Mouse (Mus musculus) embryonic facial prominence, embryonic 13.5 days (tissue): ENCODE measurements at regions not wholly inside any gene's neighbourhood (a gene's known extent, or its start where the extent isn't known, plus 50 kb on each side); places are given as distances from the start of the nearest gene placed in this dataset.
A peak's percentile ranks its signal among the peaks of the same experiment; 100 is the strongest.
"Not testable (repeated sequence)": the region's sequence is repeated elsewhere in the genome, so short reads cannot be mapped to it uniquely, and the experiment has no call there.

Source experiments
- ATAC-seq: fragments of 200-750 bp; cut with Nextera tagmentation; 2 replicates; pipeline ENCODE4 v1.8.0; 2017; ENCODE audit warnings: low read depth; ENCODE audit not compliant: insufficient number of reproducible peaks, insufficient read depth, low FRiP score, low TSS enrichment
- H3K27ac ChIP-seq: fragments of 300-500 bp; sonication (generic); 2 replicates; pipeline ENCODE4 v1.5.1; 2015; ENCODE audit warnings: moderate library complexity, mild to moderate bottlenecking, inconsistent platforms
- H3K27me3 ChIP-seq: fragments of 300-500 bp; sonication (generic); 2 replicates; pipeline ENCODE4 v1.6.1; 2015; ENCODE audit warnings: mild to moderate bottlenecking, inconsistent platforms
- H3K36me3 ChIP-seq: fragments of 300-500 bp; sonication (generic); 2 replicates; pipeline ENCODE4 v1.6.1; 2015; ENCODE audit warnings: mild to moderate bottlenecking, inconsistent platforms
- H3K4me1 ChIP-seq: fragments of 300-500 bp; sonication (generic); 2 replicates; pipeline ENCODE4 v1.6.1; 2015; ENCODE audit warnings: inconsistent platforms
- H3K4me2 ChIP-seq: fragments of 300-500 bp; sonication (generic); 2 replicates; pipeline ENCODE4 v1.6.1; 2015; ENCODE audit warnings: moderate library complexity, mild to moderate bottlenecking, inconsistent platforms
- H3K4me3 ChIP-seq: fragments of 300-500 bp; sonication (generic); 2 replicates; pipeline ENCODE4 v1.5.1; 2015; ENCODE audit warnings: mild to moderate bottlenecking, inconsistent platforms
- H3K9ac ChIP-seq: fragments of 300-500 bp; sonication (generic); 2 replicates; pipeline ENCODE4 v1.6.1; 2015; ENCODE audit warnings: mild to moderate bottlenecking, inconsistent platforms
- H3K9me3 ChIP-seq: fragments of 300-500 bp; sonication (generic); 2 replicates; pipeline ENCODE4 v1.6.1; 2016; ENCODE audit warnings: inconsistent platforms
- WGBS: fragments of 180-500 bp; shearing (Covaris S2); methylation state at CpG from one replicate; pipeline ENCODE4 v1.1.7; 2015; ENCODE audit warnings: mixed read lengths; 5-methylcytosine and 5-hydroxymethylcytosine counted together

- not testable (repeated sequence) for H3K4me3 ChIP-seq, H3K36me3 ChIP-seq, ATAC-seq, H3K4me1 ChIP-seq, H3K4me2 ChIP-seq, H3K27ac ChIP-seq, H3K9me3 ChIP-seq, H3K27me3 ChIP-seq, H3K9ac ChIP-seq
Observed at GRCm38 (mm10) chr17:50419551-50419950, 89.7 kb upstream of the Plcl2 start.

- Histone ChIP-seq H3K9me3 (no peaks in the 10 kb centered on the region; the same call in 1 of the 2 replicates), H3K27ac (no peak overlapping the region), H3K27me3 (no peaks in the 10 kb centered on the region), H3K4me3 (no peak overlapping the region), H3K36me3 (no peaks in the 10 kb centered on the region), H3K9ac (no peak overlapping the region), H3K4me1 (no peaks in the 10 kb centered on the region), H3K4me2 (no peak overlapping the region)
- 84% methylated on average over 10 of the region's 12 CpGs for whole genome bisulfite sequencing
- ATAC-seq, result peak; percentile 87
Observed at GRCm38 (mm10) chr17:50419966-50420365, 89.2 kb upstream of the Plcl2 start.

- Histone ChIP-seq H3K4me2 (no peak overlapping the region), H3K27me3 (no peaks in the 10 kb centered on the region), H3K9me3 (no peaks in the 10 kb centered on the region; the same call in 1 of the 2 replicates), H3K9ac (no peak overlapping the region), H3K27ac (no peak overlapping the region), H3K4me3 (no peak overlapping the region), H3K4me1 (no peaks in the 10 kb centered on the region), H3K36me3 (no peaks in the 10 kb centered on the region)
- 94% methylated on average over 6 of the region's 6 CpGs for WGBS
- no peak for ATAC-seq
Observed at GRCm38 (mm10) chr17:50420690-50421089, 88.5 kb upstream of the Plcl2 start.

DNA sequence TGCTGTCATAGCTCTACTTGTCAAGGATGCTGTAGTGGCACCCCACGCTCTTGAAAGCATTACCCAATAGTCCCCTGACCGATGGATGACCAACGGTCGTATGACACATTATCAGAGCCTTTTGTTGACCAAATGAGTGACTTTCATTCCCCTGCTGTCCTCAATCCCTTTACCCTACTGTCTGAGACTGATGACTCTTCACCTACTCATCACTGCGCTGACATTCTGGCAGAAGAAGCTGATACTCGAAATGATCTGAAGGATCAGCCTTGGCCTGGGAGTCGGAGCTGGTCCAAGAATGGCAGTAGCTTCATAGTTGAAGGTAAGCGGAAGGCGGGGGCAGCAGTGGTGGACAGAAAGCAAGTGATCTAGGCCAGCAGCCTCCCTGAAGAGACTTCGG lies 87.7 kb upstream of the Plcl2 start:
- ATAC-seq, result no peak
- no peak overlapping the region for H3K27ac ChIP-seq
- no peaks in the 10 kb centered on the region; the same call in 1 of the 2 replicates for H3K9me3 ChIP-seq
- H3K4me2 ChIP-seq, result no peak overlapping the region
- H3K4me1 ChIP-seq, result no peaks in the 10 kb centered on the region
- H3K27me3 ChIP-seq, result no peaks in the 10 kb centered on the region
- H3K36me3 ChIP-seq, result no peaks in the 10 kb centered on the region
- H3K4me3 ChIP-seq, result no peak overlapping the region
- 94% methylated on average over 10 of the region's 10 CpGs for WGBS
- H3K9ac ChIP-seq, result no peak overlapping the region

GRCm38 (mm10) chr17:50425110-50425509 lies 84.1 kb upstream of the Plcl2 start:
- Histone ChIP-seq H3K36me3 (no peaks in the 10 kb centered on the region), H3K27ac (no peak overlapping the region), H3K4me3 (no peak overlapping the region), H3K4me2 (no peak overlapping the region), H3K27me3 (no peaks in the 10 kb centered on the region), H3K9ac (no peak overlapping the region), H3K4me1 (no peaks in the 10 kb centered on the region), H3K9me3 (no peaks in the 10 kb centered on the region)
- WGBS, result 87% methylated on average over 3 of the region's 3 CpGs
- no peak for ATAC-seq

GRCm38 (mm10) chr17:50425531-50425930 lies 83.7 kb upstream of the Plcl2 start:
- 82% methylated on average over 4 of the region's 4 CpGs for WGBS
- Histone ChIP-seq H3K36me3 (no peaks in the 10 kb centered on the region), H3K4me3 (no peak overlapping the region), H3K9ac (no peak overlapping the region), H3K4me1 (no peaks in the 10 kb centered on the region), H3K9me3 (no peaks in the 10 kb centered on the region), H3K4me2 (no peak overlapping the region), H3K27ac (no peak overlapping the region), H3K27me3 (no peaks in the 10 kb centered on the region)
- ATAC-seq, result no peak

DNA sequence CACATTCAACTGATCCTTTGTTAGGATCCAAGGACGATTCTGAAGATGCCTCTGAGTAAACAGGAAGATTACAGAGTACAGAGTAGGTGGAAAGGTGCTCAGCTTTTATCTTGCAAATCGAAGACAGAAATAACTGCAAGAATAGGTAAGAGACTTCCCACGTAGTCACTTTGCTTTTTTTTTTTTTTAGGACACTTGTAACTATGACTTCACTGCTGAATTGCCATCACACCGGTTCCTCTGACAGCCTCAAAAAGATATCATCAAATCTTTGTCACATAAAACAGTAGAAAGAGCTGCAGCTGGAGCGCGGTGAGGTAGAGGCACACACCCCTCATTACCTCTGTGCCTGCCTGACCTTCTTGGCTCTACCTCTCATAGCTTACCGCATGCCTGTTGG lies 83.1 kb upstream of the Plcl2 start:
- H3K9ac ChIP-seq, result no peak overlapping the region
- H3K27me3 ChIP-seq, result no peaks in the 10 kb centered on the region
- no peak for ATAC-seq
- H3K4me2 ChIP-seq, result no peak overlapping the region
- H3K4me3 ChIP-seq, result no peak overlapping the region
- 68% methylated on average over 7 of the region's 7 CpGs for WGBS
- H3K9me3 ChIP-seq, result no peaks in the 10 kb centered on the region
- H3K36me3 ChIP-seq, result no peaks in the 10 kb centered on the region
- no peaks in the 10 kb centered on the region for H3K4me1 ChIP-seq
- H3K27ac ChIP-seq, result no peak overlapping the region

DNA sequence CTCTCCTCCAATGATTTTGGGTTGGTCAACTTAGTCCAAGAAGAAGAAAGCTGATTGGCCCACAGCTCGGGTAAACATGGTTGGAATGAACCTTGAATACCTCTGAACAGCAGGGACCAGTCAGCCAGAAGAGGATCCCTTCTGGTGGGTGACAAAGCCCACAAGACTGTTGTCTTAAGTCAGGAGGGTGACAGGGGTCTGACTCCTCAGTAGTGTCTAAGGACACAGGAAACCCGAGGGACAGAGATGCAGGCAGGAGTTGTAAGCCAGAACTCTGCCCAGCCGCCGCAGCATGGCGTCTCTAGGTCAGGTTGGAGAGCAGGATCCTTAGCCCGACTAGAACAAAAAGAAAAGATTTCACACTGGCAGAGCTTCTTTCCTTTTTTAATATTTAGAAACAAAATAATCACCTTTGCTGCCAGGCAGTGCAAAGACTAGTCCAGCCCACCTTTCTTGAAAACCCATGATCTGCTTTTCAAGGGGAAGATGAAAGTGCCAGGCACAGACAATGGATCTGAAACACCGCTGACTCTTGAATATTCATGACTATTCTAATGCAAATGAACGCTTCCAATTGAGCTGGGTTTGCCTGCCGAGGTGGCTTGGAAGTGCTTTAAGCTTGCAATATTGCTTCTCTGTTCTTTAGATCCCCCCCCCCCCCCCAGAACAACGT lies 81.7 kb upstream of the Plcl2 start:
- H3K27ac ChIP-seq, result no peak overlapping the region
- 23% methylated on average over 10 of the region's 10 CpGs for WGBS
- no peaks in the 10 kb centered on the region for H3K4me1 ChIP-seq
- H3K9me3 ChIP-seq, result no peaks in the 10 kb centered on the region
- no peak for ATAC-seq
- H3K27me3 ChIP-seq, result no peaks in the 10 kb centered on the region
- H3K36me3 ChIP-seq, result no peaks in the 10 kb centered on the region
- no peak overlapping the region for H3K4me3 ChIP-seq
- no peak overlapping the region for H3K4me2 ChIP-seq
- H3K9ac ChIP-seq, result no peak overlapping the region

DNA sequence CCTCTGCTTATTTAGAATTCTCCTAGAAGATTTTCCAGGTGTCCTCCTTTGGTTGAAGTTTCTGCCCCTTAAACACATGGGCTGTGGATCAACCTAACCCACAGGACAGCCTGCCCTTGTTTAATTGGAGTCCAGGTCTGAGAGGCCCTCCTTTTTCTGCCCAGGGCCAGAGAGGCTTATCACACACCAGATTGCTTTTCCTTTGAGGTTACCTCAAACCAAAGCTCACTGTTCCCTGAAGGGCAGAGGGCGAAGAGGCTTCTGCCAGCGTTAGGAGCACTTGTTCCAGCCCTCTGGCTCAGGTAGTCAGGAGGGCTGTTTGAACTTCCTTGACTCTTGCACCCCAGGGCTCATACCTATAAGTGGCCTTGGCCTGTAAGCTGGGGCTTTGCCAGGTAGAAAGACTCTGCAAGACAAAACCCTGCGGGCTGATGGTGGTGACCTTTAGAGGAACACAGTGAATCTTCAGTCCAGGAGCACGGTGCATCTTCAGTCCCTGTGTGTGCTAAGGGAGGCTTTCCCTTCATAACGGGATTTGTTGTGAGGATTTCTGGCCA lies 81.1 kb upstream of the Plcl2 start:
- H3K27ac ChIP-seq, result no peak overlapping the region
- ATAC-seq, result no peak

DNA sequence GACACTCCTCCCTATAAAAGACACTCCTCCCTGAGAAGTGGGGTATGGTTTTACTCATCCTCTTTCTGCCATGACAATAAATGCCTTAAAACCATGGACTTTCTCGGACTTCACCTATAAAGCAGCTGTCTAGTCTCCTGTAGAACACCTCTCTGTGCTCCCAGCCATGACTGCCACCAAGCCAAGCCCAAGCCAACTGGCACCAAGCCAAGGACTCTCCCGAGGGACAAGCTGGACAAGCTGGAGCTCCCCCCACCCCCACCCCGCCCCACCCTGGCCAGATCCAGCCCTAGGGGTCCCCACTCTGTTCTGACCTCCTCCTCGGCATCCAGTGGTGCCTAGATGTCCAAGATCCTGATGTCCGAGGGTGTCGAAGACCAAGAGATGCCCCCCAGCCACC lies 76.6 kb upstream of the Plcl2 start:
- Histone ChIP-seq H3K36me3 (no peaks in the 10 kb centered on the region), H3K9me3 (no peaks in the 10 kb centered on the region), H3K4me2 (no peak overlapping the region), H3K4me3 (no peak overlapping the region), H3K4me1 (no peaks in the 10 kb centered on the region), H3K27me3 (no peaks in the 10 kb centered on the region), H3K9ac (no peak overlapping the region), H3K27ac (no peak overlapping the region)
- ATAC-seq, result 0 out of 2 replicates have a peak, but pooled peaks have one; percentile 37
- 81% methylated on average over 6 of the region's 6 CpGs for WGBS

More for the DNA sequence above, 81.1 kb upstream of the Plcl2 start:
- H3K4me3 ChIP-seq, result no peak overlapping the region
- no peak overlapping the region for H3K9ac ChIP-seq
- no peaks in the 10 kb centered on the region for H3K4me1 ChIP-seq
- WGBS, result 55% methylated on average over 5 of the region's 5 CpGs
- H3K36me3 ChIP-seq, result no peaks in the 10 kb centered on the region
- H3K27me3 ChIP-seq, result no peaks in the 10 kb centered on the region
- H3K9me3 ChIP-seq, result no peaks in the 10 kb centered on the region
- H3K4me2 ChIP-seq, result no peak overlapping the region

GRCm38 (mm10) chr17:50438960-50439359 lies 70.2 kb upstream of the Plcl2 start:
- no peak for ATAC-seq
- Histone ChIP-seq H3K36me3 (no peaks in the 10 kb centered on the region), H3K4me2 (no peak overlapping the region), H3K4me3 (no peak overlapping the region), H3K27me3 (no peaks in the 10 kb centered on the region), H3K27ac (no peak overlapping the region), H3K4me1 (no peaks in the 10 kb centered on the region), H3K9me3 (no peaks in the 10 kb centered on the region), H3K9ac (no peak overlapping the region)
- 92% methylated on average over 5 of the region's 5 CpGs for WGBS

GRCm38 (mm10) chr17:50439365-50439764 lies 69.8 kb upstream of the Plcl2 start:
- Histone ChIP-seq H3K36me3 (no peaks in the 10 kb centered on the region), H3K9ac (no peak overlapping the region), H3K27me3 (no peaks in the 10 kb centered on the region), H3K4me3 (no peak overlapping the region), H3K4me2 (no peak overlapping the region), H3K4me1 (no peaks in the 10 kb centered on the region), H3K27ac (no peak overlapping the region), H3K9me3 (no peaks in the 10 kb centered on the region)
- 67% methylated on average over 3 of the region's 3 CpGs for WGBS
- no peak for ATAC-seq
